Mouse (Mus musculus) forebrain, embryonic 10.5 days (tissue): ENCODE data around the gene Terf2. TPM values are rescaled to one million over a fixed set of nuclear protein-coding genes. Genes with fewer than 3 reads are reported as not detected.
"Not testable (repeated sequence)": the region's sequence is repeated elsewhere in the genome, so short reads cannot be mapped to it uniquely, and the experiment has no call there.

ENCODE experiments used
- DNase-seq: peaks from one replicate; pipeline ENCODE4 v3.0.0-alpha.2; 2017; ENCODE audit warnings: low spot score; ENCODE audit errors: extremely low spot score
- H3K27ac ChIP-seq: fragments of 300-500 bp; sonication (generic); 2 replicates; pipeline ENCODE4 v1.5.1; 2016; ENCODE audit warnings: mild to moderate bottlenecking
- H3K27me3 ChIP-seq: fragments of 300-500 bp; sonication (generic); 2 replicates; pipeline ENCODE4 v1.6.1; 2016; ENCODE audit warnings: mild to moderate bottlenecking; ENCODE audit not compliant: poor library complexity, severe bottlenecking
- H3K36me3 ChIP-seq: fragments of 300-500 bp; sonication (generic); replicated peaks from 2 replicates; pipeline ENCODE4 v1.6.1; 2016; ENCODE audit warnings: mild to moderate bottlenecking, moderate library complexity
- H3K4me1 ChIP-seq: fragments of 300-500 bp; sonication (generic); 2 replicates; pipeline ENCODE4 v1.6.1; 2016
- H3K4me3 ChIP-seq: fragments of 300-500 bp; sonication (generic); 2 replicates; pipeline ENCODE4 v1.5.1; 2016; ENCODE audit warnings: mild to moderate bottlenecking, moderate library complexity
- H3K9me3 ChIP-seq: fragments of 300-500 bp; sonication (generic); 2 replicates; pipeline ENCODE4 v1.6.1; 2016; ENCODE audit warnings: mild to moderate bottlenecking, moderate library complexity
- WGBS: fragments of 180-500 bp; shearing (Covaris S2); methylation state at CpG from one replicate; pipeline ENCODE4 v1.1.7; 2016; 5-methylcytosine and 5-hydroxymethylcytosine counted together
- microRNA-seq: library from miRNA; unstranded; fragments of <30 nt; microRNA quantifications from one replicate; pipeline ENCODE4, GENCODE M21; 2017
- polyA plus RNA-seq: library from polyadenylated mRNA; unstranded; fragments of >200 nt; fragmentation: Nextera tagmentation; extraction: Ambion mirVana; gene quantifications from 2 replicates; pipeline ENCODE4 v1.2.1, GENCODE M21; 2016

Gene Terf2
- polyA plus RNA-seq, 1 experiment from 2014 or later = 17.0 TPM

DNA sequence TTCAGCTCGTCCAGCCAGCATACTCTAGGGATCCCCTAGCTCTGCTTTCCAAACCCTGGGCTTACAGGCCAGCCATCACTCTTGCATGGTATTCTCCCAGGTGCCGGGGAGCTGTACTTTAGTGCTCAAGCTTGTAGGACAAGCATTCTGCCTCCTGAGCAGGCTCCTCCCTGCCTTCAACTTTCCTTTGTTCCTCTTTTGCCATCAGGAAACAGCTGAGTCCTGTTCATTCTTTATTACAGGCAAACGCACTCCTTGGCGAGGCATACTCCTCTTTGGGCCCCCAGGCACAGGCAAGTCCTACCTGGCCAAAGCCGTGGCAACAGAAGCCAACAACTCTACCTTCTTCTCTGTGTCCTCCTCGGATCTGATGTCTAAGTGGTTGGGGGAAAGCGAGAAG lies 55.7 kb downstream of the Terf2 start:
- H3K36me3 ChIP-seq = peaks cover 82% of the 10 kb centered on the region

DNA sequence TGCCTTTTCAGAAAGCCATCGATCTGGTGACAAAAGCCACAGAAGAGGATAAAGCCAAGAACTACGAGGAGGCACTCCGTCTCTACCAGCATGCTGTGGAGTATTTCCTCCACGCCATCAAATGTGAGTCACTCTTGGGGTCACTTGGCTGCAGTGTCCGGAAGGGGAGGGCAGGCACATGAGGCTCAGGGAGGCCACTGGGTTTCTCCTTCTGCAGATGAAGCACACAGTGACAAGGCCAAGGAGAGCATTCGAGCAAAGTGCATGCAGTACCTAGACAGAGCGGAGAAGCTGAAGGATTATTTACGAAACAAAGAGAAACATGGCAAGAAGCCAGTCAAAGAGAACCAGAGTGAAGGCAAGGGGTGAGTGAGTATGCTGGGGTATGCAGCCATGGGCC lies 59.7 kb downstream of the Terf2 start:
- peaks cover 48% of the 10 kb centered on the region for H3K36me3 ChIP-seq

More for the DNA sequence above, 55.7 kb downstream of the Terf2 start:
- H3K9me3 ChIP-seq = no peaks in the 10 kb centered on the region
- H3K27me3 ChIP-seq = no peaks in the 10 kb centered on the region
- no peak overlapping the region for H3K4me3 ChIP-seq
- DNase-seq = no peak
- 91% methylated on average over 7 of the region's 7 CpGs for WGBS
- no peaks in the 10 kb centered on the region for H3K4me1 ChIP-seq
- no peak overlapping the region for H3K27ac ChIP-seq

DNA sequence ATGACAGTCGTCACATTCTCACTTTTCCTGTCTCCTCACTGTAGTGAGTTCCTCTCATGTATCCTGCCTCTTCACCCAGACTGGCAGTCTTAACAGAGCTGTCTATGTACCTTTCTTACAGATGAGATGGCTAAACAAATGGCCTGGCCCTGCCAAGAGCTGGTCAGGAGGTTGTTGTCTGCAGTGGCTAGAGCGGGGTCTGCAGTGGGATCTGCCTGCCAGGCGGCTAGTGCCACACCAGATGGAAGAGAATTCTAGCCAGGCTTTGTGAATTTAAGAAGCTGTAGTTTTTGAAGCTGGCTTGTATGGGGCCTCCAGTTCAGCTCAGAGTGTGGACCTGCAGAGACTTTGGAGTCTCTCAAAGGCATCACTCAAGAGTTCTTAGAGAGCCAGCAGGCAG lies 60.7 kb downstream of the Terf2 start:
- Histone ChIP-seq H3K4me3 (no peak overlapping the region), H3K9me3 (no peaks in the 10 kb centered on the region), H3K27ac (no peak overlapping the region), H3K4me1 (peaks cover 26% of the 10 kb centered on the region), H3K36me3 (peaks cover 39% of the 10 kb centered on the region), H3K27me3 (no peaks in the 10 kb centered on the region)
- WGBS = 91% methylated on average over 3 of the region's 3 CpGs
- no peak for DNase-seq

More for the DNA sequence above, 59.7 kb downstream of the Terf2 start:
- 91% methylated on average over 8 of the region's 8 CpGs for WGBS
- no peak overlapping the region for H3K27ac ChIP-seq
- no peaks in the 10 kb centered on the region for H3K9me3 ChIP-seq
- no peaks in the 10 kb centered on the region for H3K27me3 ChIP-seq
- DNase-seq = no peak
- H3K4me1 ChIP-seq = peaks cover 17% of the 10 kb centered on the region
- no peak overlapping the region for H3K4me3 ChIP-seq

- 97% methylated on average over 2 of the region's 2 CpGs for WGBS
- Histone ChIP-seq H3K36me3 (peaks cover 19% of the 10 kb centered on the region), H3K4me1 (peaks cover 27% of the 10 kb centered on the region)
- H3K9me3 ChIP-seq, H3K4me3 ChIP-seq, DNase-seq, H3K27me3 ChIP-seq, H3K27ac ChIP-seq: not testable (repeated sequence)
Measured at GRCm38 (mm10) chr8:107033609-107034008, 62.7 kb downstream of the Terf2 start.

DNA sequence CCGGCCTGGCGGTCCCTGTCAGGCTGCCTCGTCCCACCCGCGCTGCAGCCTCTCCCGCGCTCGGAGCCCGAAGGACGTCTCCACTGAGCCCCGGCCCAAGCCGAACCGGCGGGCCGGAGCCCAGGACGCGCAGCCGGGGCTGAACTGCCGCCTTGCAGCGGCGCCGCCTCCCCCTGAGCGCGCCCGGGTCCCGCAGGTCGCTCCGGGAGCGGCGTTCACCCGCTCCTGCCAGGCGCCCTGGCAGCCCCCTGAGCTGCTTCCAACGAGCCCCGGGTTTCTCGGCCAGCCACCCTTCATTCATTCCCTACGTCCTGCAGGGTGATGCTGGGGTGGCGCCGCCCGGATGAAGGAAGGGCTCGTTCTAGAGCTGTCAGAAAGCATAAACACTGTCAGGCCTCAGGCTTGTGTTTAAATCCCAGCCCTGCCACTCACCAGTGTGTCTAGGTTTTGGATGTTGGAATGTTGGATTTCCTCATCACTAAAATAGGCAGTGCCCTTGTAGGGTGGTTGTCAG lies 64.7 kb downstream of the Terf2 start:
- H3K4me3 ChIP-seq = peak overlapping the region; percentile 99
- DNase-seq = no peak
- peaks cover 27% of the 10 kb centered on the region for H3K4me1 ChIP-seq
- H3K36me3 ChIP-seq = peaks cover 10% of the 10 kb centered on the region
- peak overlapping the region; percentile 91 for H3K27ac ChIP-seq
- WGBS = under 1% methylated on average over 40 of the region's 40 CpGs
- no peaks in the 10 kb centered on the region for H3K9me3 ChIP-seq
- no peaks in the 10 kb centered on the region for H3K27me3 ChIP-seq

DNA sequence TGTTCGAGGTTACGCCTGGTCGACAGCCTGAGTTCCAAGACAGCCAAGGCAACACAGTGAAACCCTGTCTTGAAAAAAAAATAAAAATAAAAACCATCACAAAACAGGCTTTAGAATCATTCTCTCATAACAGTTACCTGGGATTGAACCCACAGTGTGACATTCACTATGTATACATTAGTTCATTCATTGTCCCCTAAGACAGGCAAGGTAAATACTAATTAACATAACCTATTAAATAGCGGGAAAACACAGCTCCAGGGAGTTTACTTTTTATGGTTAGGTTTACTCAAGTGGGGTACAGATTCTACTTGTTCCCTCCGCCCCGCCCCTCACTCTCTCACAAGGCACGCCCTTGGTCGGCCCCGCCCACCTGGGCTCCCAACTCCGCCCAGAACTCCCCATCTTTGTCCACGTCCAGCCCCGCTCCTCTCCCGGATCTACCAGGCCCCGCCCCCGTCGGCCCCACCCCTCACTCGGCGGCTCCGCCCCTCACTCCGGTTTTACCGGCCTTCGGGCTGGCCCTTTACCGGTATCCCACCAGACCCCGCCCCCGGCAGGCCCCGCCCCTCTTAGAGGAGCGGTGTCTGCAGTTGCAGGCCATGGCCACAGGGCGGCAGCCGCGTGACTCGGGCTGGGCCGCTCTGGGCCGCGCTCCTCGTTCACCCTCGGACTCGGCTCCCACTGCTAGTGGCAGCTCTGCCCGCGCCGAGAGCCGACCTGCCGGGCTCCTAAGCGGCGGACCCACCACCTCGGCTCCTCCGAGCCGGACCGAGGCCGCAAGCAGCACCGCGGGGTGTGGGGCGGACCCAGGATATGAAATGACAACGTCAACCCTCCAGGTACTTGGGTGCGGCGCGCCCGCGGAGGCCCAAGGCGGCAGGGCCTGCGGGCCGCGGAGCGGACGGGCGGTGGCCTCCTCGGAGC lies 65.4 kb downstream of the Terf2 start, which contains the start of gene Vps4a:
Gene Vps4a (plus strand): TSS at position 573 of the 927 bp plus-strand sequence.
- H3K27me3 ChIP-seq = no peaks in the 10 kb centered on the region
- peaks cover 27% of the 10 kb centered on the region for H3K4me1 ChIP-seq
- H3K27ac ChIP-seq = peak within 1 kb of the TSS; percentile 91
- DNase-seq = peak; percentile 98
- peaks cover 6% of the 10 kb centered on the region; the same call in 1 of the 2 replicates for H3K36me3 ChIP-seq
- peak within 1 kb of the TSS; percentile 99 for H3K4me3 ChIP-seq
- no peaks in the 10 kb centered on the region for H3K9me3 ChIP-seq
- WGBS = 4% methylated on average over 66 of the region's 66 CpGs

- 75% methylated on average over 5 of the region's 5 CpGs for WGBS
- H3K4me3 ChIP-seq = no peak overlapping the region
- H3K36me3 ChIP-seq = 0 out of 2 replicates have a peak, but pooled peaks cover 3% of the 10 kb centered on the region
- H3K9me3 ChIP-seq = no peaks in the 10 kb centered on the region
- no peak overlapping the region for H3K27ac ChIP-seq
- H3K27me3 ChIP-seq = no peaks in the 10 kb centered on the region
- peaks cover 27% of the 10 kb centered on the region for H3K4me1 ChIP-seq
- no peak for DNase-seq
Measured at GRCm38 (mm10) chr8:107030058-107030457, 66.3 kb downstream of the Terf2 start.

- Histone ChIP-seq H3K36me3 (0 out of 2 replicates have a peak, but pooled peaks cover under 1% of the 10 kb centered on the region), H3K27me3 (no peaks in the 10 kb centered on the region), H3K27ac (no peak overlapping the region), H3K9me3 (no peaks in the 10 kb centered on the region), H3K4me3 (no peak overlapping the region), H3K4me1 (peaks cover 27% of the 10 kb centered on the region)
- no peak for DNase-seq
- 84% methylated on average over 3 of the region's 3 CpGs for WGBS
Measured at GRCm38 (mm10) chr8:107029310-107029709, 67.0 kb downstream of the Terf2 start.

DNA sequence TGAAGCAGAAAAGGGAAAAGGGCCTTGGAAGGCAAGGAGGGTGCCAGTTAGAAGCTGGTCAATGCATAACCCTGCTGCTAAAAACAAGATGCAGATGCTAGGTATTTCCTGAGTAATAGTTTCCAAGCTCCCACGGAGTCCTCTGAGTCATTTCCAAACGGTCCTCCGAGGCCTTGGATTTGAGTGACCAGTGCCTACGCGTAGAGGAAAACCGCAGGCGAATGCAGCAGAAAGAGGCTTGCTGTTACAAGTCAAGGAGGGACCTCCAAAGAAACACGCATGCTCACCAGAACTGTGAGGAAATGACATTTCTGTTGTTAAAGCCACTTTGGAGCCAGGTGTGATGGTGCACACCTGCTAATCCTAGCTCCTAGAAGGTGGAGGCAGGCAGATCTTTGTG lies 72.9 kb downstream of the Terf2 start:
- Histone ChIP-seq H3K27ac (no peak overlapping the region), H3K4me1 (no peaks in the 10 kb centered on the region), H3K36me3 (no peaks in the 10 kb centered on the region), H3K9me3 (no peaks in the 10 kb centered on the region), H3K4me3 (no peak overlapping the region), H3K27me3 (no peaks in the 10 kb centered on the region)
- no peak for DNase-seq
- WGBS = 91% methylated on average over 8 of the region's 8 CpGs

Small RNA genes lying within 50 kb of the gene (microRNA-seq; reads per million reads assigned to microRNA genes)
- 0.90 reads per million for gene Mir7075

Other genes starting within 250 kb of the Terf2 start
- 0.25 and 0.26 TPM in 2 replicates for gene Has3, start 226.3 kb downstream of the Terf2 start, polyA plus RNA-seq
- 96.5 and 105 TPM in 2 replicates for gene Utp4, start 202.9 kb downstream of the Terf2 start, polyA plus RNA-seq
- gene Sntb2, start 160.8 kb downstream of the Terf2 start, polyA plus RNA-seq = 7.4 and 7.7 TPM in 2 replicates
- gene Vps4a, start 65.3 kb downstream of the Terf2 start, polyA plus RNA-seq = 67.6 and 69.5 TPM in 2 replicates
- gene Pdf, start 47.9 kb downstream of the Terf2 start, polyA plus RNA-seq = 46.6 and 52.1 TPM in 2 replicates
- gene Cog8, start 39.9 kb downstream of the Terf2 start, polyA plus RNA-seq = 32.8 and 37.3 TPM in 2 replicates
- gene Nip7, start 39.7 kb downstream of the Terf2 start, polyA plus RNA-seq = 128 and 138 TPM in 2 replicates
- gene Tmed6, start 30.9 kb downstream of the Terf2 start, polyA plus RNA-seq = not detected in 2 replicates
- 169 and 173 TPM in 2 replicates for gene Cyb5b, start 54.1 kb upstream of the Terf2 start, polyA plus RNA-seq
- gene Nfat5, start 196.9 kb upstream of the Terf2 start, polyA plus RNA-seq = 7.6 and 7.8 TPM in 2 replicates